Mouse (Mus musculus) liver, embryonic 15.5 days (tissue): Measurements from ENCODE around the gene Rrn3. TPM values are rescaled to one million over a fixed set of nuclear protein-coding genes. Genes with fewer than 3 reads are reported as not detected.

ENCODE experiments used
- ATAC-seq: fragments of 200-750 bp; cut with Nextera tagmentation; 2 replicates; pipeline ENCODE4 v1.8.0; 2017; ENCODE audit warnings: moderate number of reproducible peaks, mild to moderate bottlenecking, moderate library complexity; ENCODE audit not compliant: insufficient read depth
- H3K27ac ChIP-seq: fragments of 300-500 bp; sonication (generic); replicated peaks from 2 replicates; pipeline ENCODE4 v1.5.1; 2015; ENCODE audit warnings: mild to moderate bottlenecking, inconsistent platforms
- H3K27me3 ChIP-seq: fragments of 300-500 bp; sonication (generic); 2 replicates; pipeline ENCODE4 v1.6.1; 2015; ENCODE audit warnings: mild to moderate bottlenecking, inconsistent platforms
- H3K36me3 ChIP-seq: fragments of 300-500 bp; sonication (generic); replicated peaks from 2 replicates; pipeline ENCODE4 v1.6.1; 2015; ENCODE audit warnings: moderate library complexity, mild to moderate bottlenecking, inconsistent platforms
- H3K4me1 ChIP-seq: fragments of 300-500 bp; sonication (generic); replicated peaks from 2 replicates; pipeline ENCODE4 v1.6.1; 2015; ENCODE audit warnings: inconsistent platforms
- H3K4me2 ChIP-seq: fragments of 300-500 bp; sonication (generic); 2 replicates; pipeline ENCODE4 v1.6.1; 2015; ENCODE audit warnings: moderate library complexity, mild to moderate bottlenecking, inconsistent platforms
- H3K4me3 ChIP-seq: fragments of 300-500 bp; sonication (generic); replicated peaks from 2 replicates; pipeline ENCODE4 v1.5.1; 2015; ENCODE audit warnings: mild to moderate bottlenecking, inconsistent platforms
- H3K9ac ChIP-seq: fragments of 300-500 bp; sonication (generic); 2 replicates; pipeline ENCODE4 v1.6.1; 2015; ENCODE audit warnings: moderate library complexity, mild to moderate bottlenecking, inconsistent platforms
- H3K9me3 ChIP-seq: fragments of 300-500 bp; sonication (generic); replicated peaks from 2 replicates; pipeline ENCODE4 v1.6.1; 2016; ENCODE audit warnings: inconsistent platforms
- WGBS: fragments of 180-500 bp; shearing (Covaris S2); methylation state at CpG from one replicate; pipeline ENCODE4 v1.1.7; 2015; ENCODE audit warnings: mixed read lengths; ENCODE audit not compliant: insufficient replicate concordance; 5-methylcytosine and 5-hydroxymethylcytosine counted together
- microRNA-seq: library from miRNA; unstranded; fragments of <30 nt; microRNA quantifications from one replicate; pipeline ENCODE4, GENCODE M21; 2016
- polyA plus RNA-seq: library from polyadenylated mRNA; unstranded; fragments of >200 nt; fragmentation: Nextera tagmentation; extraction: Ambion mirVana; gene quantifications from 2 replicates; pipeline ENCODE4 v1.2.1, GENCODE M21; 2015

The Rrn3 gene
- polyA plus RNA-seq, 1 experiment from 2014 or later: 21.0 TPM

- H3K27ac ChIP-seq: no peak overlapping the region
- H3K4me3 ChIP-seq: no peak overlapping the region
- no peaks in the 10 kb centered on the region for H3K9me3 ChIP-seq
- no peak for ATAC-seq
- H3K27me3 ChIP-seq: no peaks in the 10 kb centered on the region
- H3K36me3 ChIP-seq: peaks cover 34% of the 10 kb centered on the region
- H3K4me2 ChIP-seq: no peak overlapping the region
- H3K4me1 ChIP-seq: no peaks in the 10 kb centered on the region
- 15% methylated on average over 2 of the region's 2 CpGs for WGBS
- no peak overlapping the region for H3K9ac ChIP-seq
These were observed 67.8 kb downstream of the Rrn3 start for GRCm38 (mm10) chr16:13848310-13848709.

- ATAC-seq: no peak
- Histone ChIP-seq H3K4me2 (no peak overlapping the region), H3K9ac (no peak overlapping the region), H3K27me3 (no peaks in the 10 kb centered on the region), H3K4me1 (no peaks in the 10 kb centered on the region), H3K36me3 (peaks cover 32% of the 10 kb centered on the region), H3K4me3 (no peak overlapping the region), H3K27ac (no peak overlapping the region), H3K9me3 (no peaks in the 10 kb centered on the region)
- 82% methylated on average over 4 of the region's 4 CpGs for WGBS
These were observed 70.9 kb downstream of the Rrn3 start for GRCm38 (mm10) chr16:13851446-13851845.

- Histone ChIP-seq H3K9me3 (no peaks in the 10 kb centered on the region), H3K4me1 (no peaks in the 10 kb centered on the region), H3K27ac (no peak overlapping the region), H3K27me3 (no peaks in the 10 kb centered on the region), H3K36me3 (peaks cover 37% of the 10 kb centered on the region), H3K4me2 (no peak overlapping the region), H3K9ac (no peak overlapping the region), H3K4me3 (no peak overlapping the region)
- 82% methylated on average over 4 of the region's 4 CpGs for WGBS
- ATAC-seq: no peak
These were observed 73.4 kb downstream of the Rrn3 start for GRCm38 (mm10) chr16:13853886-13854285.

Small RNAs within 50 kb of the gene (microRNA-seq; reads per million reads assigned to microRNA genes)
- not detected for gene Gm27734

Other genes starting within 250 kb of the Rrn3 start
- gene Parn, start 112.5 kb upstream of the Rrn3 start, polyA plus RNA-seq: 13.9 and 15.5 TPM in 2 replicates
- gene Bfar, start 108.8 kb upstream of the Rrn3 start, polyA plus RNA-seq: 13.4 and 13.6 TPM in 2 replicates
- 2.2 TPM in 2 replicates for gene 3110001I22Rik, start 108.8 kb upstream of the Rrn3 start, polyA plus RNA-seq
- 0.21 TPM in 1 of 2 replicates, not detected in the other for gene Pla2g10, start 49.7 kb upstream of the Rrn3 start, polyA plus RNA-seq
- gene Ntan1, start 38.1 kb downstream of the Rrn3 start, polyA plus RNA-seq: 38.0 and 38.7 TPM in 2 replicates
- 23.8 and 26.2 TPM in 2 replicates for gene Pdxdc1, start 122.4 kb downstream of the Rrn3 start, polyA plus RNA-seq
- 1.5 and 1.9 TPM in 2 replicates for gene Mpv17l, start 122.5 kb downstream of the Rrn3 start, polyA plus RNA-seq
- gene 2900011O08Rik, start 205.9 kb downstream of the Rrn3 start, polyA plus RNA-seq: 0.05 and 0.09 TPM in 2 replicates
- not detected in 2 replicates for gene Ifitm7, start 206.2 kb downstream of the Rrn3 start, polyA plus RNA-seq